In genomic region chr12:49887246-49887645, GRCm38 (mm10) we compare ENCODE assay signal across 23 mouse cellular contexts.
DNase-seq lines count a peak whose midpoint lies in the region; ATAC-seq and TF ChIP-seq lines count a peak whose summit lies in the region.
"Had no signal": no experiment of that assay in that cellular context is flagged by ENCODE, and none has a peak within 500 bp of the region (broad histone marks: within the 10 kb centered on the region; RNA-seq: fewer than 3 reads in every experiment).

No protein-coding gene starts in this region.

- intact Hi-C loops in heart, postnatal 14 days (cut with DNase I) = no loop called here

- no peak overlapping the region for H3K9ac ChIP-seq in forebrain, postnatal 0 days
- H3K9ac ChIP-seq in forebrain, embryonic 11.5 days (ENCODE audit: low read length) = no peak overlapping the region
- H3K9ac ChIP-seq: heart, embryonic 15.5 days; kidney, embryonic 15.5 days; limb, embryonic 15.5 days; liver, embryonic 15.5 days; midbrain, embryonic 12.5 days; neural tube, embryonic 12.5 days had no signal

- TF ChIP-seq CTCF in forebrain, postnatal 0 days (IDR thresholded peaks at IDR 0.05; ENCODE audit: low read depth) = no peak
- TF ChIP-seq CTCF in embryonic fibroblast, embryonic 13.5 days (IDR thresholded peaks at IDR 0.05; ENCODE audit: borderline replicate concordance, insufficient read depth, low read length) = no peak

- H3K27ac ChIP-seq in forebrain, postnatal 0 days (ENCODE audit: low read depth, low read length) = no peak overlapping the region
- H3K27ac ChIP-seq in forebrain, embryonic 11.5 days (ENCODE audit: low read depth, low read length) = no peak overlapping the region
- H3K27ac ChIP-seq in embryonic fibroblast, embryonic 13.5 days (ENCODE audit: insufficient read depth, low read length) = peak overlapping the region; percentile 81
- H3K27ac ChIP-seq: heart, embryonic 15.5 days; kidney, embryonic 15.5 days; limb, embryonic 15.5 days; liver, embryonic 15.5 days; midbrain, embryonic 12.5 days; neural tube, embryonic 12.5 days had no signal

- DNase-seq in forebrain, postnatal 0 days = no peak
- no peak for DNase-seq in forebrain, embryonic 11.5 days (ENCODE audit: low spot score)
- peak; percentile 90 for DNase-seq in Muller cell, postnatal 12 days (ENCODE audit: inconsistent ontology term)
- peak; percentile 4 to 17 for DNase-seq in layer of hippocampus, postnatal 36 days
- no peak for DNase-seq in lung, adult 18-20 months
- no peak for DNase-seq in heart, postnatal 14 days
- DNase-seq in adrenal gland, postnatal 25 days = no peak
- DNase-seq: adrenal gland, adult 8-10 months; cerebellum, adult 11-12 months; cerebellum, postnatal 36 days; gastrocnemius, postnatal 10 days; lung, postnatal 10 days; right cerebral cortex, postnatal 14 days had no signal

- H3K9me3 ChIP-seq in forebrain, postnatal 0 days (ENCODE audit: low read length) = no peaks in the 10 kb centered on the region
- H3K9me3 ChIP-seq in forebrain, embryonic 11.5 days (ENCODE audit: control insufficient read depth, low read length) = no peaks in the 10 kb centered on the region
- H3K9me3 ChIP-seq: heart, embryonic 15.5 days; kidney, embryonic 15.5 days; limb, embryonic 15.5 days; liver, embryonic 15.5 days; midbrain, embryonic 12.5 days; neural tube, embryonic 12.5 days had no signal

- no peak overlapping the region for H3K4me2 ChIP-seq in forebrain, postnatal 0 days (ENCODE audit: low read depth)
- no peak overlapping the region for H3K4me2 ChIP-seq in forebrain, embryonic 11.5 days (ENCODE audit: low read depth, low read length, severe bottlenecking)
- H3K4me2 ChIP-seq: heart, embryonic 15.5 days; kidney, embryonic 15.5 days; limb, embryonic 15.5 days; liver, embryonic 15.5 days; midbrain, embryonic 12.5 days; neural tube, embryonic 12.5 days had no signal

- no peaks in the 10 kb centered on the region for H3K4me1 ChIP-seq in forebrain, postnatal 0 days (ENCODE audit: insufficient read depth)
- no peaks in the 10 kb centered on the region for H3K4me1 ChIP-seq in forebrain, embryonic 11.5 days (replicated peaks; ENCODE audit: control insufficient read depth, insufficient read depth, low read length)
- 0 out of 2 replicates have a peak, but pooled peaks cover 2% of the 10 kb centered on the region for H3K4me1 ChIP-seq in embryonic fibroblast, embryonic 13.5 days (ENCODE audit: control insufficient read depth, insufficient read depth, low read length)
- H3K4me1 ChIP-seq: heart, embryonic 15.5 days; kidney, embryonic 15.5 days; limb, embryonic 15.5 days; liver, embryonic 15.5 days; midbrain, embryonic 12.5 days; neural tube, embryonic 12.5 days had no signal

- H3K4me3 ChIP-seq in forebrain, postnatal 0 days (ENCODE audit: low read depth, low read length) = no peak overlapping the region
- H3K4me3 ChIP-seq in forebrain, embryonic 11.5 days (ENCODE audit: low read depth, low read length) = no peak overlapping the region
- no peak overlapping the region for H3K4me3 ChIP-seq in embryonic fibroblast, embryonic 13.5 days (ENCODE audit: insufficient read depth, low read length)
- H3K4me3 ChIP-seq: erythroblast, embryonic 14.5 days; heart, embryonic 15.5 days; kidney, embryonic 15.5 days; limb, embryonic 15.5 days; liver, embryonic 15.5 days; midbrain, embryonic 12.5 days; neural tube, embryonic 12.5 days had no signal

- no peaks in the 10 kb centered on the region for H3K27me3 ChIP-seq in forebrain, postnatal 0 days (ENCODE audit: insufficient read depth, low read length)
- no peaks in the 10 kb centered on the region for H3K27me3 ChIP-seq in forebrain, embryonic 11.5 days (ENCODE audit: control insufficient read depth, insufficient read depth, low read length)
- H3K27me3 ChIP-seq: heart, embryonic 15.5 days; kidney, embryonic 15.5 days; limb, embryonic 15.5 days; liver, embryonic 15.5 days; midbrain, embryonic 12.5 days; neural tube, embryonic 12.5 days had no signal

- peak; percentile 74 for ATAC-seq in forebrain, postnatal 0 days
- no peak for ATAC-seq in forebrain, embryonic 11.5 days (replicated peaks; ENCODE audit: low FRiP score)
- ATAC-seq: hindbrain, embryonic 16.5 days; intestine, postnatal 0 days had no signal

- no peak for TF ChIP-seq POLR2A in embryonic fibroblast, embryonic 13.5 days (IDR thresholded peaks at IDR 0.05; ENCODE audit: low read depth, low read length)

- WGBS in forebrain, postnatal 0 days = 67% methylated on average over 2 of the region's 2 CpGs
- WGBS in forebrain, embryonic 11.5 days = 92% methylated on average over 2 of the region's 2 CpGs

- H3K36me3 ChIP-seq in forebrain, postnatal 0 days (ENCODE audit: insufficient read depth) = no peaks in the 10 kb centered on the region
- no peaks in the 10 kb centered on the region for H3K36me3 ChIP-seq in forebrain, embryonic 11.5 days (ENCODE audit: control insufficient read depth, insufficient read depth, low read length)
- H3K36me3 ChIP-seq: heart, embryonic 15.5 days; kidney, embryonic 15.5 days; limb, embryonic 15.5 days; liver, embryonic 15.5 days; midbrain, embryonic 12.5 days; neural tube, embryonic 12.5 days had no signal

Comparison
In these comparisons a context has a peak if more than half of its experiments do, and no peak if none do; other contexts are left out.
1. DNase-seq: peak in Muller cell, postnatal 12 days (single experiment) and layer of hippocampus, postnatal 36 days (2 of 2); none in forebrain, postnatal 0 days (single experiment), forebrain, embryonic 11.5 days (single experiment), lung, adult 18-20 months (0 of 2), heart, postnatal 14 days (0 of 2) and adrenal gland, postnatal 25 days (single experiment).